Mouse (Mus musculus) lung, embryonic 14.5 days (tissue): ENCODE data around the gene Cdkn2b. TPM values are rescaled to one million over a fixed set of nuclear protein-coding genes. Genes with fewer than 3 reads are reported as not detected.
A peak's percentile ranks its signal among the peaks of the same experiment; 100 is the strongest.

Experiments
- ATAC-seq: fragments of 200-750 bp; cut with Nextera tagmentation; 2 replicates; pipeline ENCODE4 v1.8.0; 2017; ENCODE audit warnings: mild to moderate bottlenecking, moderate TSS enrichment, moderate library complexity; ENCODE audit not compliant: insufficient read depth
- DNase-seq: peaks from one replicate; pipeline ENCODE4 v3.0.0-alpha.2; 2015
- H3K27ac ChIP-seq: fragments of 300-500 bp; sonication (generic); 2 replicates; pipeline ENCODE4 v1.5.1; 2014; ENCODE audit warnings: low read depth, mild to moderate bottlenecking, moderate library complexity
- H3K27me3 ChIP-seq: fragments of 300-500 bp; sonication (generic); 2 replicates; pipeline ENCODE4 v1.6.1; 2014; ENCODE audit warnings: low read length, control low read depth; ENCODE audit not compliant: insufficient read depth
- H3K36me3 ChIP-seq: fragments of 300-500 bp; sonication (generic); 2 replicates; pipeline ENCODE4 v1.6.1; 2014; ENCODE audit warnings: control low read depth; ENCODE audit not compliant: insufficient read depth
- H3K4me1 ChIP-seq: fragments of 300-500 bp; sonication (generic); 2 replicates; pipeline ENCODE4 v1.6.1; 2014; ENCODE audit warnings: antibody characterized with exemption, control low read depth; ENCODE audit not compliant: insufficient read depth
- H3K4me2 ChIP-seq: fragments of 300-500 bp; sonication (generic); 2 replicates; pipeline ENCODE4 v1.6.1; 2014; ENCODE audit warnings: mild to moderate bottlenecking
- H3K4me3 ChIP-seq: fragments of 300-500 bp; sonication (generic); 2 replicates; pipeline ENCODE4 v1.5.1; 2014; ENCODE audit warnings: low read depth, low read length
- H3K9ac ChIP-seq: fragments of 300-500 bp; sonication (generic); 2 replicates; pipeline ENCODE4 v1.6.1; 2014
- H3K9me3 ChIP-seq: fragments of 300-500 bp; sonication (generic); 2 replicates; pipeline ENCODE4 v1.6.1; 2016; ENCODE audit warnings: low read depth, low read length, control low read depth
- CTCF ChIP-seq: IDR thresholded peaks from 2 replicates; pipeline ENCODE4 v1.5.1; 2016; ENCODE audit warnings: antibody characterized with exemption, low read depth
- WGBS: fragments of 180-500 bp; shearing (Covaris S2); extraction: QIAGEN DNeasy Blood & Tissue Kit; methylation state at CpG from one replicate; pipeline ENCODE4 v1.1.7; 2014; 5-methylcytosine and 5-hydroxymethylcytosine counted together
- polyA plus RNA-seq: library from polyadenylated mRNA; unstranded; fragments of >200 nt; fragmentation: Nextera tagmentation; extraction: Ambion mirVana; gene quantifications from 2 replicates; pipeline ENCODE4 v1.2.1, GENCODE M21; 2014

Cdkn2b gene
- polyA plus RNA-seq, 1 experiment from 2014 or later = 1.5 TPM

DNA sequence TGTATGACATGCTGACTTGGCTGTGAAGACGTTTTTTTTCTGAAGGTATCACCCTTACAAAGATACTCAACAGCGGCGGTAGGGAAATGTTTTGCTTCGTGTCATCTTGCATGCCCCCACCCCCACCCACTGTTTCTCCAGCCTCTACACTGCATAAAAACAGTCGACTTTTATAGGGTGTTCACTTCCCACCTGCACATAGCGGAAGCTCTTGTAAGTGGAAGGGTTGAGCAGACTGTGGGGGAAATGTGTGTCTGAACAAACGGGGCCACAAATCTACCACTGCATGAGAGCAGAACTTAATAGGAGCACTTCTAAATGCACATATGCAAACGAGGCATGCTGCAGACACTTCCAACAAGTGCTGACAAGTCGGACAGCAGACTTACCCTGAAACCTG is 39.6 kb upstream of the Cdkn2b start:
- no peak overlapping the region for H3K4me3 ChIP-seq
- no peaks in the 10 kb centered on the region for H3K36me3 ChIP-seq
- H3K27me3 ChIP-seq = no peaks in the 10 kb centered on the region
- H3K9ac ChIP-seq = no peak overlapping the region
- no peak for DNase-seq
- H3K4me2 ChIP-seq = no peak overlapping the region
- no peak overlapping the region for H3K27ac ChIP-seq
- TF ChIP-seq CTCF = no peak
- no peaks in the 10 kb centered on the region for H3K4me1 ChIP-seq
- 45% methylated on average over 9 of the region's 9 CpGs for WGBS
- no peaks in the 10 kb centered on the region for H3K9me3 ChIP-seq
- ATAC-seq = no peak

DNA sequence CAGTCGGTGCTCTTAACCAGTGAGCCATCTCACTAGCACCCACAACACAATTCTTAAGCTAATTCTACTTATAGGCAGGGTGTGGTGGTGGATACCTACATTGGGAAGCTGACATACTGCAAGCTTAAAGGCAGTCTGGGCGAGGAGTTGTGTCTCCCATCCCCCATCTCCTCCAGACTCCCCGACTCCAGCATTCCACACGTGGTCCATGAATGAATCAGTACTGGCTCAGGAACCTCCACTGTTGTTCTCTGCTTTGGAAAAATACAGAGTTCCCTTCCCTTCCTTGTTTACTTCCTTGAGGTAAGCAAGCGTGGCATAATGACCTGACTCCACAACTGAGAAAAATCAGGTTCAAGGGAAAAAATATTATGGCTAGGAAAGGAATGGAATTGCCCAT is 38.0 kb upstream of the Cdkn2b start:
- Histone ChIP-seq H3K4me2 (no peak overlapping the region), H3K9me3 (no peaks in the 10 kb centered on the region), H3K9ac (no peak overlapping the region), H3K4me1 (no peaks in the 10 kb centered on the region), H3K4me3 (no peak overlapping the region), H3K27me3 (no peaks in the 10 kb centered on the region), H3K36me3 (no peaks in the 10 kb centered on the region), H3K27ac (no peak overlapping the region)
- DNase-seq = no peak
- TF ChIP-seq CTCF = no peak
- no peak for ATAC-seq
- WGBS = 56% methylated on average over 5 of the region's 5 CpGs

DNA sequence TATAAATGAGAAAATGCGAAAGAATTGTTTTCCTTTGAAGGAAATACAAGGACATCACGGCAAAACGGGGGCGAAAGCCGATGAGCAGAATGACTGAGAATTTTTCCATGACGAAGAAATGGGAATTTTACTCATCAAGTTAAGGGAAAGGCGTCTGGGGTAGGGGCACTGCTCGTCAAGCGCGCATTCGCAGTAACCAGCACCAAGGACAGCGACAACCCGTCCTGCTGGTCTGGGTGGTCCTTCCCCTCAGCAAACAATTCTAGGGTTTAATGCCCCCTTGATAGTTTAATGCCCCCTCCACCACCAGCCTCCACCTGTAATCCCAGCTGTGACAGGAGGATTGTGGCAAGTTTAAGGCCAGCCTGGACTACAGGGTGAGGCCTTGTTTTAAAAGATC is 2.6 kb upstream of the Cdkn2b start:
- WGBS = 7% methylated on average over 13 of the region's 13 CpGs
- Histone ChIP-seq H3K9me3 (no peaks in the 10 kb centered on the region), H3K4me3 (no peak overlapping the region), H3K9ac (no peak overlapping the region), H3K4me1 (no peaks in the 10 kb centered on the region), H3K27ac (no peak overlapping the region), H3K36me3 (no peaks in the 10 kb centered on the region), H3K27me3 (peaks cover 46% of the 10 kb centered on the region), H3K4me2 (no peak overlapping the region)
- TF ChIP-seq CTCF = no peak
- ATAC-seq (no peak), DNase-seq (peak; percentile 87)

DNA sequence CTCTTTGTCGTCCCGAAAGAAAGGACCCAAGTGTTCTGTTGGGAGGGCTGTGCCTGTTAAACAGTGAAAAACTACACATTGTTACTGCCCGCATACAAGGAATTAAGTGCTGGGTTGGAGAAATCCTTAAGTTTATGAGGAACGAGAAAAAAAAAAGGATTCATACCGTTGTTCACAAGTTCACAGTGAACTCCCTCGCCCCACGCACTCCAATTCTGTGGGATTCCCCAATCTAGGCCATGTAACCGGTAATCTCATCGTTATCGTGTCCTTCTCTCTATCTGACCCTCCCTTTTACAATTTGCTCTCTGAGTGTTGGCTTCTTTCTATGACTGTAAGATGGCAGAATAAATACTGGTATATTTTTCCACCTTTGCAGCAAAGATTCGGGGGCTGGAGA is 843 bp downstream of the Cdkn2b start:
- H3K9me3 ChIP-seq = no peaks in the 10 kb centered on the region
- no peak for ATAC-seq
- WGBS = 3% methylated on average over 11 of the region's 11 CpGs
- H3K9ac ChIP-seq = no peak overlapping the region
- peaks cover 80% of the 10 kb centered on the region for H3K27me3 ChIP-seq
- H3K4me3 ChIP-seq = peak overlapping the region; percentile 47
- no peak overlapping the region for H3K27ac ChIP-seq
- no peak for DNase-seq
- H3K36me3 ChIP-seq = no peaks in the 10 kb centered on the region
- H3K4me1 ChIP-seq = no peaks in the 10 kb centered on the region
- no peak for TF ChIP-seq CTCF
- peak overlapping the region; percentile 93 for H3K4me2 ChIP-seq

DNA sequence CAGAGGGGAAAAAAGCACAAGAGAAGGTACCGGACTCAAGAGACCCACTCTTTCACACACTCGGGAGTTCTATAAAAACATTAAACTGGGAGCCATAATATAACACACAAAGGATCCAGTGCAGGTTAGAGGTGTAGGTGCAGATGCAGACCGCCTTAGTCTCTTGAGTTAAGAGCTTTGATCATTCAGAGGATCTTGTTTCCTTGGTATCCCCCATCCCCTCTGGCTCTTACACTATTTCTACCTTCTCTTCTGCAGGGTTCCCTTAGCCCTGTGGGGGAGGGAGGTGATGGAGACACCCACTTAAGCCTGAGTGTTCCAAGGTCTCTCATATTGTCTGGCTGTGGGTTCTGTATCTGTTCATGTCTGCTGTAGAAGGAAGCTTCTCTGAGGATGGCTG is 2.8 kb downstream of the Cdkn2b start:
- Histone ChIP-seq H3K4me2 (no peak overlapping the region), H3K27me3 (peaks cover 93% of the 10 kb centered on the region), H3K4me3 (no peak overlapping the region), H3K9me3 (no peaks in the 10 kb centered on the region), H3K9ac (no peak overlapping the region), H3K4me1 (no peaks in the 10 kb centered on the region), H3K36me3 (no peaks in the 10 kb centered on the region), H3K27ac (no peak overlapping the region)
- no peak for DNase-seq
- ATAC-seq = no peak
- no peak for TF ChIP-seq CTCF
- whole genome bisulfite sequencing = 15% methylated on average over 3 of the region's 3 CpGs

DNA sequence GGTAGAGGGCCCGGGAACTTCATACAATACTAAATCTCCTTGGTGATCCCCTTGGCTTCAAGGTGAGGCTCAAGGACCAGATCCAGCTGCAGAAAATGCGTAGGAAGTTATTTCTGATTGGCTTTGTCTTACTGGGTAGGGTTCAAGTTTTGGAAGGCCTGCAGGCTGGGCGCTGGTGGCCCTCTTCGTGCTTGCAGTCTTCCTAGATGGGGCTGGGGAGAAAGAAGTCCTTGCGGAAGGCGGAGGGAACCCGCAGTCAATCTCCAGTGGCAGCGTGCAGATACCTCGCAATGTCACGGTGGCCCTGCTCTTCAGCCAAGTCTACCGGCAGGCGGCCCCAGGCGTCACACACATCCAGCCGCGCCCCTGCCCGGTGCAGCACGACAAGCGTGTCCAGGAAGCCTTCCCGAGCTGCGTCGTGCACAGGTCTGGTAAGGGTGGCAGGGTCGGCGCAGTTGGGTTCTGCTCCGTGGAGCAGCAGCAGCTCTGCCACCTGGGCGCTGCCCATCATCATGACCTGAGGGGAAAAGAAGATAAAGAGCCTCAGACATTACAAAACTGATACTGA is 4.0 kb downstream of the Cdkn2b start:
- H3K27me3 ChIP-seq = peaks cover 94% of the 10 kb centered on the region
- H3K4me1 ChIP-seq = no peaks in the 10 kb centered on the region
- no peak overlapping the region for H3K4me3 ChIP-seq
- no peak overlapping the region for H3K9ac ChIP-seq
- 2% methylated on average over 25 of the region's 25 CpGs for WGBS
- no peaks in the 10 kb centered on the region for H3K9me3 ChIP-seq
- peak; percentile 38; the same call in 1 of the 2 replicates for TF ChIP-seq CTCF
- DNase-seq (no peak), ATAC-seq (no peak)
- no peaks in the 10 kb centered on the region for H3K36me3 ChIP-seq
- no peak overlapping the region for H3K27ac ChIP-seq
- no peak overlapping the region for H3K4me2 ChIP-seq

- no peak for TF ChIP-seq CTCF
- 3% methylated on average over 3 of the region's 3 CpGs for WGBS
- no peak for ATAC-seq
- no peak overlapping the region for H3K4me3 ChIP-seq
- no peaks in the 10 kb centered on the region for H3K36me3 ChIP-seq
- no peaks in the 10 kb centered on the region for H3K4me1 ChIP-seq
- H3K27ac ChIP-seq = no peak overlapping the region
- H3K27me3 ChIP-seq = peaks cover 94% of the 10 kb centered on the region
- no peak overlapping the region for H3K4me2 ChIP-seq
- no peak for DNase-seq
- H3K9me3 ChIP-seq = no peaks in the 10 kb centered on the region
- H3K9ac ChIP-seq = no peak overlapping the region
Measured at GRCm38 (mm10) chr4:89305691-89306090, 5.1 kb downstream of the Cdkn2b start.
